Mouse (Mus musculus) lung, adult 10 weeks (tissue): ENCODE measurements around the gene Ddi2. TPM values are rescaled to one million over a fixed set of nuclear protein-coding genes. Genes with fewer than 3 reads are reported as not detected.

Source experiments
- polyA plus RNA-seq: library from polyadenylated mRNA; stranded (reverse); fragments of 350-450 nt; fragmentation: Illumina TruSeq; extraction: RNeasy Lipid Tissue Mini Kit (QIAGEN cat#74804); gene quantifications from one replicate; pipeline ENCODE4 v1.2.3, GENCODE M21; 2014; ENCODE audit warnings: low read depth, low replicate concordance; ENCODE audit not compliant: insufficient read depth

The Ddi2 gene
- 10.1 TPM for polyA plus RNA-seq

GRCm38 (mm10) chr4:141722731-141723672 lies at the start of gene Ddi2:
Gene Ddi2 (minus strand): TSS chr4:141723419.

GRCm38 (mm10) chr4:141746578-141747346 lies 23.5 kb upstream of the Ddi2 start, which contains the start of gene Agmat:
Gene Agmat (plus strand): TSS chr4:141746672.

GRCm38 (mm10) chr4:141685499-141685898 lies 37.7 kb downstream of the Ddi2 start, which contains the start of gene Rsc1a1:
Gene Rsc1a1 (minus strand): TSS chr4:141685599.

GRCm38 (mm10) chr4:141664799-141665198 lies 58.4 kb downstream of the Ddi2 start, which contains the start of gene Plekhm2:
Gene Plekhm2 (minus strand): TSS chr4:141664899.

Other genes with a start within 250 kb of the Ddi2 start
- gene Spen, start 184.8 kb downstream of the Ddi2 start, polyA plus RNA-seq, result 2.8 TPM
- 19.7 TPM for gene Fblim1, start 117.3 kb downstream of the Ddi2 start, polyA plus RNA-seq
- 1.9 TPM for gene Tmem82, start 104.8 kb downstream of the Ddi2 start, polyA plus RNA-seq
- gene Slc25a34, start 99.6 kb downstream of the Ddi2 start, polyA plus RNA-seq, result 2.5 TPM
- gene Plekhm2, start 58.5 kb downstream of the Ddi2 start, polyA plus RNA-seq, result 10.9 TPM
- 2.7 TPM for gene Rsc1a1, start 37.8 kb downstream of the Ddi2 start, polyA plus RNA-seq
- gene Agmat, start 23.3 kb upstream of the Ddi2 start, polyA plus RNA-seq, result 0.22 TPM
- gene Dnajc16, start 67.5 kb upstream of the Ddi2 start, polyA plus RNA-seq, result 5.2 TPM
- gene Casp9, start 70.2 kb upstream of the Ddi2 start, polyA plus RNA-seq, result 9.1 TPM
- gene Cela2a, start 102.7 kb upstream of the Ddi2 start, polyA plus RNA-seq, result not detected
- not detected for gene Ctrc, start 122.9 kb upstream of the Ddi2 start, polyA plus RNA-seq
- gene Efhd2, start 151.5 kb upstream of the Ddi2 start, polyA plus RNA-seq, result 56.1 TPM